Mouse (Mus musculus): Measurements from ENCODE around the gene Mpi. TPM values are rescaled to one million over a fixed set of nuclear protein-coding genes. Genes with fewer than 3 reads are reported as not detected.

Mpi gene
- polyA plus RNA-seq, 1 experiment from 2014 or later: 50.2 TPM

GRCm38 (mm10) chr9:57537044-57537727 lies 15.4 kb downstream of the Mpi start, which contains the start of gene Fam219b:
Gene Fam219b, plus strand, starts transcription at chr9:57537528.
- H3K4me2 ChIP-seq (replicated peaks): peak within 1 kb of the TSS; percentile 75
- peaks cover 14% of the 10 kb centered on the region for H3K4me1 ChIP-seq (replicated peaks)
- H3K4me3 ChIP-seq (replicated peaks): peak within 1 kb of the TSS; percentile 96
- ATAC-seq: peak; percentile 93
- peaks cover 29% of the 10 kb centered on the region for H3K36me3 ChIP-seq
- H3K27ac ChIP-seq: peak within 1 kb of the TSS; percentile 86
- 2% methylated on average over 45 of the region's 45 CpGs for WGBS
- H3K9me3 ChIP-seq: no peaks in the 10 kb centered on the region
- peak within 1 kb of the TSS; percentile 88 for H3K9ac ChIP-seq
- H3K27me3 ChIP-seq (replicated peaks): no peaks in the 10 kb centered on the region

GRCm38 (mm10) chr9:57536362-57536761 lies 16.2 kb downstream of the Mpi start:
- Histone ChIP-seq H3K27ac (no peak overlapping the region), H3K4me1 (replicated peaks) (peaks cover 12% of the 10 kb centered on the region), H3K36me3 (peaks cover 26% of the 10 kb centered on the region), H3K27me3 (replicated peaks) (no peaks in the 10 kb centered on the region), H3K9ac (no peak overlapping the region), H3K9me3 (no peaks in the 10 kb centered on the region), H3K4me3 (replicated peaks) (peak overlapping the region; percentile 96), H3K4me2 (replicated peaks) (peak overlapping the region; percentile 75; the same call in 1 of the 2 replicates)
- 84% methylated on average over 5 of the region's 5 CpGs for WGBS
- no peak for ATAC-seq

- no peak overlapping the region for H3K4me2 ChIP-seq (replicated peaks)
- H3K27me3 ChIP-seq (replicated peaks): no peaks in the 10 kb centered on the region
- H3K36me3 ChIP-seq: peaks cover 10% of the 10 kb centered on the region; the same call in 1 of the 2 replicates
- no peak overlapping the region for H3K4me3 ChIP-seq (replicated peaks)
- H3K9me3 ChIP-seq: no peaks in the 10 kb centered on the region
- peak; percentile 26; the same call in 1 of the 2 replicates for ATAC-seq
- H3K4me1 ChIP-seq (replicated peaks): peaks cover 6% of the 10 kb centered on the region; the same call in 1 of the 2 replicates
- H3K27ac ChIP-seq: no peak overlapping the region; the same call in 1 of the 2 replicates
- H3K9ac ChIP-seq: no peak overlapping the region
- WGBS: 61% methylated on average over 1 of the region's 1 CpGs
Observed at GRCm38 (mm10) chr9:57531946-57532345, 20.6 kb downstream of the Mpi start.

- no peaks in the 10 kb centered on the region for H3K27me3 ChIP-seq (replicated peaks)
- no peak overlapping the region for H3K27ac ChIP-seq
- H3K36me3 ChIP-seq: 0 out of 2 replicates have a peak, but pooled peaks cover 3% of the 10 kb centered on the region
- peaks cover 8% of the 10 kb centered on the region; the same call in 1 of the 2 replicates for H3K4me1 ChIP-seq (replicated peaks)
- no peak for ATAC-seq
- H3K4me2 ChIP-seq (replicated peaks): no peak overlapping the region
- H3K9ac ChIP-seq: no peak overlapping the region
- H3K9me3 ChIP-seq: no peaks in the 10 kb centered on the region
- no peak overlapping the region for H3K4me3 ChIP-seq (replicated peaks)
Observed at GRCm38 (mm10) chr9:57526435-57526834, 26.1 kb downstream of the Mpi start.

GRCm38 (mm10) chr9:57525516-57525915 lies 27.0 kb downstream of the Mpi start:
- Histone ChIP-seq H3K4me2 (replicated peaks) (no peak overlapping the region), H3K4me3 (replicated peaks) (no peak overlapping the region), H3K27ac (no peak overlapping the region), H3K9me3 (no peaks in the 10 kb centered on the region), H3K36me3 (0 out of 2 replicates have a peak, but pooled peaks cover 3% of the 10 kb centered on the region), H3K27me3 (replicated peaks) (no peaks in the 10 kb centered on the region), H3K9ac (no peak overlapping the region), H3K4me1 (replicated peaks) (peaks cover 8% of the 10 kb centered on the region; the same call in 1 of the 2 replicates)
- no peak for ATAC-seq
- 71% methylated on average over 2 of the region's 2 CpGs for WGBS

GRCm38 (mm10) chr9:57524439-57524838 lies 28.1 kb downstream of the Mpi start:
- no peak for ATAC-seq
- Histone ChIP-seq H3K27me3 (replicated peaks) (no peaks in the 10 kb centered on the region), H3K27ac (no peak overlapping the region), H3K4me1 (replicated peaks) (peaks cover 8% of the 10 kb centered on the region; the same call in 1 of the 2 replicates), H3K9me3 (no peaks in the 10 kb centered on the region), H3K4me2 (replicated peaks) (no peak overlapping the region), H3K36me3 (no peaks in the 10 kb centered on the region), H3K4me3 (replicated peaks) (no peak overlapping the region), H3K9ac (no peak overlapping the region)

GRCm38 (mm10) chr9:57523754-57524153 lies 28.8 kb downstream of the Mpi start:
- Histone ChIP-seq H3K4me1 (replicated peaks) (peaks cover 8% of the 10 kb centered on the region; the same call in 1 of the 2 replicates), H3K27ac (no peak overlapping the region), H3K4me2 (replicated peaks) (no peak overlapping the region), H3K27me3 (replicated peaks) (no peaks in the 10 kb centered on the region), H3K9ac (no peak overlapping the region), H3K9me3 (no peaks in the 10 kb centered on the region), H3K4me3 (replicated peaks) (no peak overlapping the region), H3K36me3 (no peaks in the 10 kb centered on the region)
- ATAC-seq: no peak
- 82% methylated on average over 1 of the region's 1 CpGs for WGBS

- WGBS: 75% methylated on average over 4 of the region's 4 CpGs
- no peaks in the 10 kb centered on the region for H3K36me3 ChIP-seq
- H3K9me3 ChIP-seq: no peaks in the 10 kb centered on the region
- peak overlapping the region; percentile 70 for H3K4me2 ChIP-seq (replicated peaks)
- H3K4me1 ChIP-seq (replicated peaks): peaks cover 8% of the 10 kb centered on the region; the same call in 1 of the 2 replicates
- no peak overlapping the region for H3K4me3 ChIP-seq (replicated peaks)
- no peak overlapping the region for H3K9ac ChIP-seq
- no peak overlapping the region for H3K27ac ChIP-seq
- no peak for ATAC-seq
- H3K27me3 ChIP-seq (replicated peaks): no peaks in the 10 kb centered on the region
Observed at GRCm38 (mm10) chr9:57522861-57523246, 29.7 kb downstream of the Mpi start.

GRCm38 (mm10) chr9:57522114-57522860 lies 30.3 kb downstream of the Mpi start:
- peak overlapping the region; percentile 70 for H3K4me2 ChIP-seq (replicated peaks)
- H3K27me3 ChIP-seq (replicated peaks): no peaks in the 10 kb centered on the region
- no peak for ATAC-seq
- peak overlapping the region; percentile 37; the same call in 1 of the 2 replicates for H3K27ac ChIP-seq
- no peaks in the 10 kb centered on the region for H3K36me3 ChIP-seq
- H3K4me3 ChIP-seq (replicated peaks): peak overlapping the region; percentile 89
- H3K9me3 ChIP-seq: no peaks in the 10 kb centered on the region
- 23% methylated on average over 7 of the region's 7 CpGs for WGBS
- H3K9ac ChIP-seq: peak overlapping the region; percentile 94
- peaks cover 8% of the 10 kb centered on the region; the same call in 1 of the 2 replicates for H3K4me1 ChIP-seq (replicated peaks)

GRCm38 (mm10) chr9:57521056-57521911 lies 31.3 kb downstream of the Mpi start, which contains the start of gene Cox5a:
Gene Cox5a, plus strand, starts transcription at chr9:57521274.
- Histone ChIP-seq H3K4me1 (replicated peaks) (peaks cover 8% of the 10 kb centered on the region; the same call in 1 of the 2 replicates), H3K9ac (peak within 1 kb of the TSS; percentile 94), H3K4me3 (replicated peaks) (peak within 1 kb of the TSS; percentile 89), H3K36me3 (no peaks in the 10 kb centered on the region), H3K27ac (peak within 1 kb of the TSS; percentile 96), H3K9me3 (no peaks in the 10 kb centered on the region), H3K27me3 (replicated peaks) (no peaks in the 10 kb centered on the region), H3K4me2 (replicated peaks) (peak within 1 kb of the TSS; percentile 70)
- under 1% methylated on average over 95 of the region's 95 CpGs for WGBS
- peak; percentile 99 for ATAC-seq

- no peaks in the 10 kb centered on the region for H3K9me3 ChIP-seq
- peak overlapping the region; percentile 72 for H3K27ac ChIP-seq
- ATAC-seq: peak; percentile 60
- no peaks in the 10 kb centered on the region for H3K36me3 ChIP-seq
- peaks cover 3% of the 10 kb centered on the region; the same call in 1 of the 2 replicates for H3K4me1 ChIP-seq (replicated peaks)
- peak overlapping the region; percentile 89 for H3K4me3 ChIP-seq (replicated peaks)
- H3K27me3 ChIP-seq (replicated peaks): no peaks in the 10 kb centered on the region
- peak overlapping the region; percentile 70 for H3K4me2 ChIP-seq (replicated peaks)
- H3K9ac ChIP-seq: peak overlapping the region; percentile 44
- 22% methylated on average over 16 of the region's 16 CpGs for WGBS
Observed at GRCm38 (mm10) chr9:57520375-57521055, 32.0 kb downstream of the Mpi start.

All from intestine, embryonic 15.5 days (tissue).